Mouse (Mus musculus) adipocyte (in vitro differentiated cells): ENCODE results near the gene Arnt2.

ENCODE experiments used
- DNase-seq: peaks from one replicate; pipeline ENCODE4 v3.0.0-alpha.2; 2016; ENCODE audit warnings: low spot score

Arnt2 gene

DNA sequence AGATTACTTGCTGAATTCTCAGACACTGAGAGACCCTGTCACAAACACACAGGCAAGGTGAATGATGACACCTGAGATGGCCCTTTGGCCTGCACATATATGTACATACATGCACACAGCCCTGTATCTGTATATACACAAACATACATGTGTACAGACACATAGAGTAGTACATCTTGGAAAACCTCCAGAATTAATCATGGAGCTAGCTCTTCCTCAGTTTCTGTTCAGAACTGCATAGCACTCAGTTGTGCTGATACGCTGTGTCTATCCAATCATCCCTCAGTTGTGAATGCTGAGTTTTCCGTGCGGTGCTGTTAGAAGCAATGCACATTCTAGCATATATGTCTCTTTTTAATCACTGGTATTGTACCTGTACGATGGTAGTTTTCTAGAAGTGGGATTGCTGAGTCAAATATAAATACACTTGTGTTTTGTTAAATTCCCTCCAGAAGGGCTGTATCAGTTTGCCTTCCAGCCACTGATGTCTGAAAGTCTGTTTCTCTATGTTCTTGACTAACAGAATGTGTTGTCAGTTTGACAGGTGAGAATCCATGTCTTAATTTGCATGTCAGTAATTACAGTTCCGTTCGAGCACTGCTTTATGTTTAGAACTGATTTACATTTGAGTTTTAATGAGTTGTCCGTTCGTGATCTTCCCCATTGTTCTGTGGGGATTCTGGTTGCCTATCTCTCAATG lies 123.3 kb downstream of the Arnt2 start:
- no peak for DNase-seq

- no peak for DNase-seq
Measured at GRCm38 (mm10) chr7:84285790-84286189, 124.2 kb downstream of the Arnt2 start.

GRCm38 (mm10) chr7:84284974-84285373 lies 125.0 kb downstream of the Arnt2 start:
- no peak for DNase-seq

DNA sequence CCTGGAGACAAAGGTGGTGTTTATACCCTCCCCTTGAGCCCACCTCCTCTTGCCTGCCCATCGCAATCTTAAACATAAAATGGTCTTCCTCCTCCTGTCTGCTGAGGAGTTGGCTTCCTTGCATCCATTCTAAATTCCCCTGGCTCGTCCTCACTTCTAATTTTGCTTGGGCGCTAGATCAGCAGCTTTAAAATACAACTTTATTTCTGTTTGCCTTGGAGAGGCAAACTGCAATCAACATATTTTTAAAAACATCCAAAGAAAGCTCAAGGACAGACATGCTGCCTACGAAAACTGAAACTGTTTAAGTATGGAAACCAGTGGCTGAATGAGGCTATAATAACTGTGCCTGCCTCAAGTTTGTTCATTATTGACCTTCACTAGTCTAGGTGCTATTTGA lies 127.7 kb downstream of the Arnt2 start:
- no peak for DNase-seq

- DNase-seq, result no peak
Measured at GRCm38 (mm10) chr7:84279231-84279630, 130.7 kb downstream of the Arnt2 start.

DNA sequence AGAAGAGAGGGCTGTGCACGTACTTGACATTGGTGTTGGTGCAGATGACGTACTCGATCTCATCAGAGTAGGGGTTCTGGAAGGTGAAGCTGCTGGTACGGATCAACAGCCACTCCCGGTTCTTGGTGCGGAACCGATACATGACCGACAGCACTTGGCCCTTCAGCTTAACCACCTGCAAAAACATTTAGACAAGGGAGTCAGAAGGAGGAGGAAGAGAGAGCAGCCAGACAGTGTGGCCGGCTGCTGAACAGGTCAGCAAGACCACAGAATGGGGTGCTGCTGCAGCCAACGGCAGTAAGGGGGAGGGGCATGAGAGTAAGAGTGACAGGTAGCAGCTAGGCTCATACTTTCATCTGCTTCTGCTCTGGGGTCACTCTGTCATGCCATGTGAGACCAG lies 134.7 kb downstream of the Arnt2 start:
- no peak for DNase-seq

DNA sequence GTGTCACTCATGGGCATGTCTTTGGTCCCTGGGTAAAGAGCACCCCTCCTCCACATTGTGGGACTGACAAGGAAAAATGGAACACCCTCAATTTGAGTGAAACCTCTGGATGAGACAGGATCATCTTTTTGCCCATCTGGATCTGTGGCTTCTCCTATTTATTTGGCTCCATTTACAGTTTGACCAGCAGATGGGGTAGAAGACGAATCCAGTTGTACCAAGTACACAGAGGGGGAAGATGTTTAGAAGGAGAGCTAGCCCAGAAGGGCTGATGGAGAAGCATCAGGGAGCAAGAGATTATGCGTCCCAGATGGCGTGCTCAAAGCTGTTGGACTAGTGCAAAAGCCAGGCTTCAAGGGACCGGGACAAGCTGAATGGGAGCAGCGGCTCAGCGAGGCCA lies 136.0 kb downstream of the Arnt2 start:
- peak; percentile 23 for DNase-seq

- peak; percentile 89 for DNase-seq
Measured at GRCm38 (mm10) chr7:84272206-84272818, 137.7 kb downstream of the Arnt2 start.

- no peak for DNase-seq
Measured at GRCm38 (mm10) chr7:84271429-84271828, 138.5 kb downstream of the Arnt2 start.

- DNase-seq, result no peak
Measured at GRCm38 (mm10) chr7:84263466-84263865, 146.5 kb downstream of the Arnt2 start.

DNA sequence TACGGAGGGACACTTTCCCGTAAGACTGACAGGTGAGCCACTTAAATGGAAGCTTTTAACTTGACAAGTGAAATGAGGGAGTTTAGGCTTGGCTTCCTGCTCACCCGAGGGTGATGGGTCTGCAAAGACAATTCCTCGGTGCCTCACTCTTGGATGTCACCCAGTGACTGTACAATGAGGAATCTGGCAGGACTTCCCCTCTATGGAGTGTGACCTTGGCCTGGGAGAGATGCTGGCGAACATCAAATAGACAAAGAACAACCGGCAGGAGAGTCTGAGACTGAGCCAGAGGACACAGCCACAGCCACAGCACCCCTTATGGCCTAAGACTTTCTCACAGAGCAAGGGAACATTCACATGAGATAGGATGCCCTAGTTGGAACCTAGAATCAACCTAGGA lies 148.6 kb downstream of the Arnt2 start:
- DNase-seq, result no peak

GRCm38 (mm10) chr7:84260401-84260800 lies 149.6 kb downstream of the Arnt2 start:
- no peak for DNase-seq

DNA sequence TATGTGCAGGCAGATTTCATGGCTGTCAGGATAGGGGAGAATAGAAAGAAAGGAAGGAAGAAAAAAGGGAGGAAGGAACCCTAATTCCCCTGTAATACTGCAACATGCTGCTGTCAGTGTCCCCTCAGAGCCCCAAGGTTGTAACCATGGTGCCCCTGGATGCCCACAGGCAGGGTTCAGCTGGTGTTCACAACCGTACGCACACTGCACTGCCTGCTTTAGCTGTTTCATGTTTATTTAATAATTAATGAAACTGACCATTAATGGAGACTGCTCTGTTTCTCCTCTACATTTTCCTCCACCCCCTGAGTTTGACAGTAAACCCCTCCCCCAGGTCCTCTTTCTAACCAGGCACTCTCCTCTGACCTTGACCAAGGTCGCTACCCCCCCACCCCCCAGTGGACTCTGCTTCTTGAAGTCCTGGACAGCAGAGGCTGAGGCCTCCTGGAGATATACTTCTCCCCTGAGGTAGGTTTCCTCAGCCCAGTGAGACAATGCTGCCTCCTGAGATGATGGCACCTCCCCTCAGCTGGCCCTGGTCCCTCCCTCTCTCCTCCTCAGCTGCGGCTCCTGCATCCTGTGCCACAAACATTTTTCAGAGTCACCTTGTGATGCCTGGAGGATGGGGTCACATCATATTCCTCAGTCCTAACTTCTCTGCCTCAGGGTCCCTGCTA lies 150.5 kb downstream of the Arnt2 start:
- no peak for DNase-seq

GRCm38 (mm10) chr7:84256661-84257060 lies 153.3 kb downstream of the Arnt2 start:
- no peak for DNase-seq

DNA sequence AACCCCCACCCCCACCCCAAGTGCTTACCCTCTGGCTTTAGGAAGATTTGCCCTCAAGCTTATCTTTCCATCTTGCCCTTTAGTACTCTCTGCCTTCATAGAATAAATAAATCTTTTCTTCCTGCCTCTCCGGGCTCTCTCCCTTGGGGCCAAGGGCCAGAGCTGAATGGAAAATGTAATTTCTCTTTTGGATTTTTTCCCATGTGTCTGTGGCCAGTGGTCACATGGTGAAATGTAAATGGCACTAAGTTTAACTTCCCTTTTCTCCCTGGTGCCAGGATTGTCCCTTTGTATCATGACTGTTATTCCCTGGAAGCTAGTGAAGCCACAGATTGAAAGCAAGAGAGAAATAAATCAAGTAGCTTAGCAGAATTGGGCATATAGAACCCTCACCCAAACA lies 153.7 kb downstream of the Arnt2 start:
- peak; percentile 66 for DNase-seq

DNA sequence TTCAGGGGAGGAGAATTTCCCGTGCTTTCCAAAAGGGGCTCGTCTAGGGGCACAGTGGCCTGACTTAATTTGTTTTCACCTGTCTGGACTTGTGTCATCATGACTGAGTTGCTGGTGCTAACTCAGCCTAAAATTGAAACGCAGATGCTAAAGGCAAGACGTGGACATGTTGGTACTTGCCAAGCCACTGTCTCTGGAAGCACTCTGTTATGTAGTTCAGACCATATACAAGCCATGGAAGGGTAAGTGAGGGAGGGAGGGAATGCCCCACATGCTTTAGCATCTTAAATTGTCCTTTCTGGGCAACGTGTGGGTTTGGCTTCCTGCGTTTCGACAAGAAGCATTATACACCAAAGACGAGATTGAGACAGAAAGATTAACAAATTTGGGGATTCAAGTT lies 155.1 kb downstream of the Arnt2 start:
- no peak for DNase-seq

DNA sequence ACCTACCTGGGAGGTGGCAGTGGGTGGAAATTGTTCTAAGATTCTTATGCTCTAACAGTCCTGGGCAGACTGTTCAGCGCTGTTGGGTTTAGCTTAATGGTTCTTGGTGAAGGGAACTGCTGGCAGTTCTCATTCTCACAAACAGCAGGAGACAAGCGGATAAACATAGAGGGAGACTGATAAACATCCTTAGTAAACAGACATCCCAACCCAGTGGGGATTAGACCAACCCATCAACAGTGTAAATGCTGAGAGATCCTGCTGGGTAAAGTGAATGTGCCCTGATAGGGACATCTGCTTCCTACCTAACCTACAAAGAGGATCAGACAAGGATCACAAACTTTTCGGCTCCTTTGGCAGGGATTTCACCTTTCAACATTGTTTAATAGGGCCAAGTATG lies 155.7 kb downstream of the Arnt2 start:
- DNase-seq, result no peak

DNA sequence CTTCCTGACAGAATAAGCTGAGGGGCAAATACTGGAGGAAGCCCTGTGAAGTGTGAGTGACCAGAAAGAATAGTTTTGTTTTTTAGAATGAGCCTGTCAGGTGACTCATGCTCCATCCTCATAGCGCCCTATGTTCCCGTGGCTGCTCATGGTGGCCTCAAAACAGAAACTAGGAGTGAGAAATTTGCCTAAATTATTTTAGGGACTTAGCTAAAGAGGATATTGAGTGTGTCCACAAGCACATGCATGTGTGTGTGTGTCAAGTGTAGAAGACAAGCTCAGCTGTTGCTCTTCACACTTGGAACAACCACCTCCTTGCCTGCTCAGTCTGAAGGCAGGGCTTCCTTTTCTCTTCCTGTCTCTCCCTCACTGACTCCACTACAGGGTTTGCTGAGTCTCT lies 158.3 kb downstream of the Arnt2 start:
- DNase-seq, result no peak

GRCm38 (mm10) chr7:84250736-84251135 lies 159.2 kb downstream of the Arnt2 start:
- no peak for DNase-seq

DNA sequence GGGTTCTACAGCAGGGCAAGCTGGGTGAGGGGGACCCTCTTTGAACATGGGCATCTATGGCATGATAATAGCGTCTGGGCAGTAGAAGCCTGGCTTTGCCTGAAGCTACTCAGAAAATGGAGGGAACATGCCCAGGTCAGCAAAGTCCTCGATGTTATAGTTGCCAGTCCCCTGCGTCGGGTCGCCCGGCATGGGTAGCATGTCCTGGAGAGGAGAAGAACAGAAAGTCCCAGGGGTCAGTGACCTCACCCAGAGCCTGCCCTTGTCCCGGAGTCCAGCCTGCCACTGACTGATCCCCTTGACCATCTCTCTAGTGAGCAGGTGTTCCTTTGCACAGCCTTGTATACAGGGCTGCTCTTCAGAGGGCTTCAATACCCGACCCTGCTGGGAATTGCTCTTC lies 160.0 kb downstream of the Arnt2 start:
- no peak for DNase-seq

- no peak for DNase-seq
Measured at GRCm38 (mm10) chr7:84249381-84249780, 160.6 kb downstream of the Arnt2 start.

- DNase-seq, result no peak
Measured at GRCm38 (mm10) chr7:84247960-84248665, 161.9 kb downstream of the Arnt2 start.

- DNase-seq, result no peak
Measured at GRCm38 (mm10) chr7:84246878-84247277, 163.1 kb downstream of the Arnt2 start.
